Mouse (Mus musculus) c-Kit-positive CD71-positive TER-119-positive erythroid progenitor cells, embryonic 14.5 days (primary cell): ENCODE measurements around the gene 1520401A03Rik.

ENCODE experiments used
- DNase-seq: peaks from one replicate; pipeline ENCODE4 v3.0.0-alpha.2; 2013; ENCODE audit warnings: low spot score

Gene 1520401A03Rik

GRCm38 (mm10) chr17:23742941-23743340 is 20.4 kb upstream of the 1520401A03Rik start:
- DNase-seq, result no peak

GRCm38 (mm10) chr17:23742210-23742793 is 19.7 kb upstream of the 1520401A03Rik start:
- DNase-seq, result no peak

GRCm38 (mm10) chr17:23741359-23742209 is 19.0 kb upstream of the 1520401A03Rik start:
- no peak for DNase-seq

GRCm38 (mm10) chr17:23740598-23741021 is 18.0 kb upstream of the 1520401A03Rik start, which contains the start of gene Paqr4:
Paqr4 (minus strand) TSS chr17:23740867.
- DNase-seq, result peak; percentile 64

GRCm38 (mm10) chr17:23740136-23740584 is 17.6 kb upstream of the 1520401A03Rik start:
- DNase-seq, result peak; percentile 83

- no peak for DNase-seq
Observed at GRCm38 (mm10) chr17:23739202-23740135, 16.9 kb upstream of the 1520401A03Rik start.

- no peak for DNase-seq
Observed at GRCm38 (mm10) chr17:23738836-23739201, 16.2 kb upstream of the 1520401A03Rik start.

- DNase-seq, result no peak
Observed at GRCm38 (mm10) chr17:23737493-23738445, 15.2 kb upstream of the 1520401A03Rik start.

GRCm38 (mm10) chr17:23734341-23734740 is 11.8 kb upstream of the 1520401A03Rik start:
- no peak for DNase-seq

GRCm38 (mm10) chr17:23730441-23730840 is 7.9 kb upstream of the 1520401A03Rik start:
- DNase-seq, result no peak

- DNase-seq, result peak; percentile 57
Observed at GRCm38 (mm10) chr17:23726758-23727142, 4.2 kb upstream of the 1520401A03Rik start.

GRCm38 (mm10) chr17:23725999-23726757 is 3.6 kb upstream of the 1520401A03Rik start, which contains the start of gene Pkmyt1:
Pkmyt1 (plus strand) TSS chr17:23726336.
- DNase-seq, result peak; percentile 94

GRCm38 (mm10) chr17:23725477-23725876 is 2.9 kb upstream of the 1520401A03Rik start:
- no peak for DNase-seq

GRCm38 (mm10) chr17:23721886-23722285 is 697 bp downstream of the 1520401A03Rik start:
- DNase-seq, result no peak

- no peak for DNase-seq
Observed at GRCm38 (mm10) chr17:23719455-23719854, 3.1 kb downstream of the 1520401A03Rik start.

GRCm38 (mm10) chr17:23717003-23717402 is 5.6 kb downstream of the 1520401A03Rik start:
- no peak for DNase-seq

GRCm38 (mm10) chr17:23706212-23706611 is 16.4 kb downstream of the 1520401A03Rik start:
- DNase-seq, result peak; percentile 67

GRCm38 (mm10) chr17:23705525-23706104 is 17.0 kb downstream of the 1520401A03Rik start:
- DNase-seq, result no peak

GRCm38 (mm10) chr17:23704741-23705140 is 17.8 kb downstream of the 1520401A03Rik start:
- no peak for DNase-seq

- DNase-seq, result no peak
Observed at GRCm38 (mm10) chr17:23703301-23703700, 19.3 kb downstream of the 1520401A03Rik start.
